Mouse (Mus musculus): ENCODE measurements around the gene Trim46. TPM values are rescaled to one million over a fixed set of nuclear protein-coding genes. Genes with fewer than 3 reads are reported as not detected.

Trim46 gene
- polyA plus RNA-seq, 2 experiments: 0.05 to 0.29 TPM

DNA sequence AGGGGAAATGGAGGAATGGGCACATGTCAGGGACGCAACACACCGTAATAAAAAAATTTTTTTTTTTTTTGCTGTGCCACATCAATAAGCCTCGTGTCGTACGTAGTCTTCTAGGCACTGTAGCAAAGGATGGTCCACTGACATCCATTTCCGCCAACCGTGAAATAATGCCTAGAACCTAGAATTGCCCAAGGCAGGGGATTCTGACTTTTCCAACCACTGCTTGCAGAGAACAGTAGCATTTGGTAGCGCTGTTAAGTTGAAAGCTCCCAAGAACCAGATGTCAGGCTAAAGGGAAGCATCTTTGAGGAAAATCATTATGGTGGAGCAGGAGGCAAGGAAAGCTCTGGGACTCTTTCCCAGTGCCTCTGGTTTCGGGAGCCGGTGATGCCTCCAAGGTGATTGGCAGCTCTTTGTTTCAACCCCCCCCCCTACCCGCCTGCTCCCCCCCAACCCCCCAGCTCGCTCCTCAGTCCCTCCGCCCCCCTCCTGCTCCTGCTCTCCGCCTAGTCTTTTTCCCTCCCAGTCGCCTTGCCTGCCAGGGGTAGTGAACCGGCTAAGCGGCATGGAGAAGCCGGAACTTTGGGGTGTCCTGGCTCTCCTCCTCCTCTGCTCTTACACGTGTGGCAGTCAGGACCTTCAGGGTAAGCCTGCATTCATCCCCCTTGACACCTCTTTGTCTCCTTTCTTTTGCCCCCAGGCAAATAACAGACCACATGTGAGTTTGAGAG is 31.3 kb downstream of the Trim46 start, which contains the start of gene Thbs3:
TSS of gene Thbs3 (plus strand) at position 500 of the 731 bp plus-strand sequence.
- peak within 1 kb of the TSS; percentile 73 for H3K9ac ChIP-seq (replicated peaks)
- H3K27ac ChIP-seq: peak within 1 kb of the TSS; percentile 5
- H3K9me3 ChIP-seq (ENCODE audit: control insufficient read depth, low read length): no peaks in the 10 kb centered on the region
- no peaks in the 10 kb centered on the region for H3K36me3 ChIP-seq (replicated peaks; ENCODE audit: control insufficient read depth, insufficient read depth, low read depth)
- H3K4me1 ChIP-seq (replicated peaks; ENCODE audit: control insufficient read depth in 2 of 2, insufficient read depth in 2 of 2, low read length in 1 of 2): peaks cover 16 to 19% of the 10 kb centered on the region in 2 experiments
- TF ChIP-seq CTCF (IDR thresholded peaks at IDR 0.05; ENCODE audit: low read depth): no peak
- no peak for TF ChIP-seq EP300 (IDR thresholded peaks at IDR 0.05; ENCODE audit: low read depth)
- WGBS (ENCODE audit: insufficient replicate concordance): 4% methylated on average over 19 of the region's 19 CpGs
- H3K4me2 ChIP-seq (ENCODE audit: low read depth): peak within 1 kb of the TSS; percentile 74
- peak within 1 kb of the TSS; percentile 75 to 78 for H3K4me3 ChIP-seq (ENCODE audit: insufficient read depth in 1 of 2, low read depth in 2 of 2, low read length in 2 of 2)
- DNase-seq (ENCODE audit: low read depth in 3 of 3, low spot score in 3 of 3) (no peak), ATAC-seq (ENCODE audit: insufficient read depth) (no peak)
- H3K27me3 ChIP-seq (ENCODE audit: control insufficient read depth, insufficient read depth, low read length): no peaks in the 10 kb centered on the region; the same call in 1 of the 2 replicates

DNA sequence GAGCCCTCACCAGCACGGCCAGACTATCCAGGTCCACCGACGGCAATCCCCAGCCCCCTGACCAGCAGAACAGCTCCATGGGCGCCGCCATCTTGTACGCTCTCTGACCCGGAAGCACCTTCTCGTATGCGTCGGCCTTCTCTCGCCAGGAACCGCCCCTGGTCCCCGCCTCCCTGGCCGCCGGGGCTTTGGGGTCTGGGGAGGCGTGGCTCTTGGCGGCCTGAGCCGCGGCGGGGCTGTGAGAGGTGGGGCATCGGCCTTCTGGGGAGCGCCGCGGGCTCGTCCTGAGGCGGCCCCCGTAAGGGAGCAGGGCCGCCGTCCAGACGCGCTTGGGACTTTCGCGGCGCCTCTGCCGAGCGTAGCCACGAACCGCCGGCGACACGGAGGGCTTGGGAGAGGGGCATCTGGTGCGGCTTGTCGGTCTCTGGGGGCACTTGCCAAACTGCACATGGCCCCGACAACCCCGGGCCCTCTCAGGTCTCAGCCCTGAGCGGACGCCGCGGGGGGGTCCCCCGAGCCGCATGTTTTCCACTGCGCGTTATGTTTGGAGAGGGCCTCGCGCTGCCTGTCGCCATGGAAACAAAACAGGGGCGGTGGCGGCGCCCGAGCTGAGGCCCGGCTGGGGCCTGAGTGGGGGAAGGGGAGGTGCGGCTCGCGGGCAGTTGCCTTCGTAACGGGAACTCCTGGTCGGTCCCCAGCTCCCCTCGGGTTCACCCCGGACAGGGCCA is 32.1 kb downstream of the Trim46 start:
- Histone ChIP-seq H3K4me3 (ENCODE audit: insufficient read depth in 1 of 2, low read depth in 2 of 2, low read length in 2 of 2) (peak overlapping the region; percentile 75 to 78), H3K36me3 (replicated peaks; ENCODE audit: control insufficient read depth, insufficient read depth, low read depth) (peaks cover 4% of the 10 kb centered on the region), H3K9me3 (ENCODE audit: control insufficient read depth, low read length) (no peaks in the 10 kb centered on the region), H3K27ac (peak overlapping the region; percentile 5), H3K4me2 (ENCODE audit: low read depth) (peak overlapping the region; percentile 74), H3K9ac (replicated peaks) (peak overlapping the region; percentile 73), H3K4me1 (replicated peaks; ENCODE audit: control insufficient read depth in 2 of 2, insufficient read depth in 2 of 2, low read length in 1 of 2) (peaks cover 16 to 19% of the 10 kb centered on the region in 2 experiments), H3K27me3 (ENCODE audit: control insufficient read depth, insufficient read depth, low read length) (no peaks in the 10 kb centered on the region; the same call in 1 of the 2 replicates)
- TF ChIP-seq EP300 (IDR thresholded peaks at IDR 0.05; ENCODE audit: low read depth): no peak
- no peak for TF ChIP-seq CTCF (IDR thresholded peaks at IDR 0.05; ENCODE audit: low read depth)
- peak; percentile 89 for ATAC-seq (ENCODE audit: insufficient read depth)
- peak; percentile 79 to 84 (median 84) for DNase-seq (ENCODE audit: low read depth in 3 of 3, low spot score in 3 of 3)
- under 1% methylated on average over 69 of the region's 69 CpGs for WGBS (ENCODE audit: insufficient replicate concordance)

- TF ChIP-seq CTCF (IDR thresholded peaks at IDR 0.05; ENCODE audit: low read depth) (no peak), EP300 (IDR thresholded peaks at IDR 0.05; ENCODE audit: low read depth) (no peak)
- Histone ChIP-seq H3K27ac (no peak overlapping the region), H3K36me3 (replicated peaks; ENCODE audit: control insufficient read depth, insufficient read depth, low read depth) (peaks cover 18% of the 10 kb centered on the region), H3K4me2 (ENCODE audit: low read depth) (no peak overlapping the region), H3K4me1 (replicated peaks; ENCODE audit: control insufficient read depth in 2 of 2, insufficient read depth in 2 of 2, low read length in 1 of 2) (peaks cover 15 to 18% of the 10 kb centered on the region in 2 experiments), H3K4me3 (ENCODE audit: insufficient read depth in 1 of 2, low read depth in 2 of 2, low read length in 2 of 2) (no peak overlapping the region), H3K9me3 (ENCODE audit: control insufficient read depth, low read length) (no peaks in the 10 kb centered on the region), H3K27me3 (ENCODE audit: control insufficient read depth, insufficient read depth, low read length) (no peaks in the 10 kb centered on the region; the same call in 1 of the 2 replicates), H3K9ac (replicated peaks) (no peak overlapping the region)
- no peak for DNase-seq (ENCODE audit: low read depth in 3 of 3, low spot score in 3 of 3)
- no peak for ATAC-seq (ENCODE audit: insufficient read depth)
- WGBS (ENCODE audit: insufficient replicate concordance): 63% methylated on average over 7 of the region's 7 CpGs
Observed at GRCm38 (mm10) chr3:89210731-89211130, 35.4 kb downstream of the Trim46 start.

DNA sequence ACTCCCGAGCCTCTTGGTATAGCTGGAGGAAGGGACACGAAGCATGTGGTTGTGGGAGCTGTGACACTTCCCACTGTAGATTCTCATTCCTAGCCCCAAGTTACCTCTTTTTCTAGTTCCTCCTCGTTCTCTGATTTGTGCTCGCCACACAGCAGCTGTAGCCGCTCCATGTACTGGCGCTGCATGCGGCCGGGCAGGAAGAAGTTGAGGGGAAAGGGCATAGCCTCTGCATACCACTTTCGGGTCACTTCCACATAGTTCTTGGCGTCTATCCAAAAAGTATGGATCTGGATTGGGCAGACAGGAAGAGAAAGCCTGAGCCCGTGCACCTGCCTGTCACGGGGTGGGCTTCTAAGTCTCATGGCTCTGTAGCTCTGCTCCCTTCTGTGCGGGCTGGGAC is 35.9 kb downstream of the Trim46 start:
- peaks cover 11 to 13% of the 10 kb centered on the region in 2 experiments for H3K4me1 ChIP-seq (replicated peaks; ENCODE audit: control insufficient read depth in 2 of 2, insufficient read depth in 2 of 2, low read length in 1 of 2)
- no peak overlapping the region for H3K9ac ChIP-seq (replicated peaks)
- DNase-seq (ENCODE audit: low read depth in 3 of 3, low spot score in 3 of 3): no peak
- H3K27ac ChIP-seq: no peak overlapping the region
- H3K4me2 ChIP-seq (ENCODE audit: low read depth): no peak overlapping the region
- H3K4me3 ChIP-seq (ENCODE audit: insufficient read depth in 1 of 2, low read depth in 2 of 2, low read length in 2 of 2): no peak overlapping the region
- H3K27me3 ChIP-seq (ENCODE audit: control insufficient read depth, insufficient read depth, low read length): no peaks in the 10 kb centered on the region
- peaks cover 18% of the 10 kb centered on the region for H3K36me3 ChIP-seq (replicated peaks; ENCODE audit: control insufficient read depth, insufficient read depth, low read depth)
- no peak for ATAC-seq (ENCODE audit: insufficient read depth)
- 79% methylated on average over 13 of the region's 13 CpGs for WGBS (ENCODE audit: insufficient replicate concordance)
- H3K9me3 ChIP-seq (ENCODE audit: control insufficient read depth, low read length): no peaks in the 10 kb centered on the region
- TF ChIP-seq EP300 (IDR thresholded peaks at IDR 0.05; ENCODE audit: low read depth): no peak
- TF ChIP-seq CTCF (IDR thresholded peaks at IDR 0.05; ENCODE audit: low read depth): no peak

DNA sequence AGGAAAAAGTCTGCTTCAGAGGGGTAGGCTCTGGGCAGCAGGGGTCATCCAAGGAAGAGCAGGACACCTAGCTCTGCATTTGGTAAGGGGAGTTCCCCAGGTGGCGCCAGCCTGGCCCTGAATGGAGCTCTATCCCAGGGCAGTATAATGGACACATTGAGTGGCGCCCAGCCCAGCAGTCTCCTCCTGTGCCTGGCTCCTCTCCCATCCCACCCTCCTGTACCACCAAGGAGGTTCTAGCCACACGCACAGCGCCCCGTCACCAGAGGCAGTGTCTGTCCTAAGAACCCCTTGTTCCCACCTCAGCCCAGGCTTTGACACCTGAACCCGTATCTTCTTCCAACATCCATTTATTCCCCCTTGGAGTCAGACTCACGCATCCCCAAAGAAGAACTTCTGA is 36.4 kb downstream of the Trim46 start:
- H3K9ac ChIP-seq (replicated peaks): no peak overlapping the region
- H3K27ac ChIP-seq: no peak overlapping the region
- H3K9me3 ChIP-seq (ENCODE audit: control insufficient read depth, low read length): no peaks in the 10 kb centered on the region
- peaks cover 18% of the 10 kb centered on the region for H3K36me3 ChIP-seq (replicated peaks; ENCODE audit: control insufficient read depth, insufficient read depth, low read depth)
- ATAC-seq (ENCODE audit: insufficient read depth): no peak
- H3K27me3 ChIP-seq (ENCODE audit: control insufficient read depth, insufficient read depth, low read length): no peaks in the 10 kb centered on the region
- WGBS (ENCODE audit: insufficient replicate concordance): 72% methylated on average over 7 of the region's 7 CpGs
- H3K4me2 ChIP-seq (ENCODE audit: low read depth): no peak overlapping the region
- peaks cover 9 to 12% of the 10 kb centered on the region in 2 experiments for H3K4me1 ChIP-seq (replicated peaks; ENCODE audit: control insufficient read depth in 2 of 2, insufficient read depth in 2 of 2, low read length in 1 of 2)
- TF ChIP-seq EP300 (IDR thresholded peaks at IDR 0.05; ENCODE audit: low read depth) (no peak), CTCF (IDR thresholded peaks at IDR 0.05; ENCODE audit: low read depth) (no peak)
- no peak overlapping the region for H3K4me3 ChIP-seq (ENCODE audit: insufficient read depth in 1 of 2, low read depth in 2 of 2, low read length in 2 of 2)
- DNase-seq (ENCODE audit: low read depth in 3 of 3, low spot score in 3 of 3): no peak

All from liver, embryonic 14.5 days (tissue).